Mouse (Mus musculus) limb, embryonic 15.5 days (tissue): Measurements from ENCODE around the gene Bahcc1. TPM values are rescaled to one million over a fixed set of nuclear protein-coding genes. Genes with fewer than 3 reads are reported as not detected.

ENCODE experiments used
- ATAC-seq: fragments of 200-750 bp; cut with Nextera tagmentation; 2 replicates; pipeline ENCODE4 v1.8.0; 2017; ENCODE audit warnings: low read depth, moderate TSS enrichment; ENCODE audit not compliant: insufficient number of reproducible peaks, low FRiP score, low TSS enrichment
- H3K27ac ChIP-seq: fragments of 300-500 bp; sonication (generic); 2 replicates; pipeline ENCODE4 v1.5.1; 2015; ENCODE audit warnings: moderate library complexity, mild to moderate bottlenecking, inconsistent platforms
- H3K27me3 ChIP-seq: fragments of 300-500 bp; sonication (generic); 2 replicates; pipeline ENCODE4 v1.6.1; 2015; ENCODE audit warnings: inconsistent platforms
- H3K36me3 ChIP-seq: fragments of 300-500 bp; sonication (generic); 2 replicates; pipeline ENCODE4 v1.6.1; 2015; ENCODE audit warnings: inconsistent platforms
- H3K4me1 ChIP-seq: fragments of 300-500 bp; sonication (generic); 2 replicates; pipeline ENCODE4 v1.6.1; 2015; ENCODE audit warnings: inconsistent platforms
- H3K4me2 ChIP-seq: fragments of 300-500 bp; sonication (generic); 2 replicates; pipeline ENCODE4 v1.6.1; 2015; ENCODE audit warnings: mild to moderate bottlenecking, inconsistent platforms
- H3K4me3 ChIP-seq: fragments of 300-500 bp; sonication (generic); 2 replicates; pipeline ENCODE4 v1.5.1; 2015; ENCODE audit warnings: mild to moderate bottlenecking, inconsistent platforms
- H3K9ac ChIP-seq: fragments of 300-500 bp; sonication (generic); 2 replicates; pipeline ENCODE4 v1.6.1; 2015; ENCODE audit warnings: inconsistent platforms
- H3K9me3 ChIP-seq: fragments of 300-500 bp; sonication (generic); 2 replicates; pipeline ENCODE4 v1.6.1; 2016; ENCODE audit warnings: inconsistent platforms
- WGBS: fragments of 180-500 bp; shearing (Covaris S2); methylation state at CpG from one replicate; pipeline ENCODE4 v1.1.7; 2015; 5-methylcytosine and 5-hydroxymethylcytosine counted together
- polyA plus RNA-seq: library from polyadenylated mRNA; unstranded; fragments of >200 nt; fragmentation: Nextera tagmentation; extraction: Ambion mirVana; gene quantifications from 2 replicates; pipeline ENCODE4 v1.2.1, GENCODE M21; 2015

The Bahcc1 gene
- polyA plus RNA-seq, 1 experiment from 2014 or later: 6.7 TPM

DNA sequence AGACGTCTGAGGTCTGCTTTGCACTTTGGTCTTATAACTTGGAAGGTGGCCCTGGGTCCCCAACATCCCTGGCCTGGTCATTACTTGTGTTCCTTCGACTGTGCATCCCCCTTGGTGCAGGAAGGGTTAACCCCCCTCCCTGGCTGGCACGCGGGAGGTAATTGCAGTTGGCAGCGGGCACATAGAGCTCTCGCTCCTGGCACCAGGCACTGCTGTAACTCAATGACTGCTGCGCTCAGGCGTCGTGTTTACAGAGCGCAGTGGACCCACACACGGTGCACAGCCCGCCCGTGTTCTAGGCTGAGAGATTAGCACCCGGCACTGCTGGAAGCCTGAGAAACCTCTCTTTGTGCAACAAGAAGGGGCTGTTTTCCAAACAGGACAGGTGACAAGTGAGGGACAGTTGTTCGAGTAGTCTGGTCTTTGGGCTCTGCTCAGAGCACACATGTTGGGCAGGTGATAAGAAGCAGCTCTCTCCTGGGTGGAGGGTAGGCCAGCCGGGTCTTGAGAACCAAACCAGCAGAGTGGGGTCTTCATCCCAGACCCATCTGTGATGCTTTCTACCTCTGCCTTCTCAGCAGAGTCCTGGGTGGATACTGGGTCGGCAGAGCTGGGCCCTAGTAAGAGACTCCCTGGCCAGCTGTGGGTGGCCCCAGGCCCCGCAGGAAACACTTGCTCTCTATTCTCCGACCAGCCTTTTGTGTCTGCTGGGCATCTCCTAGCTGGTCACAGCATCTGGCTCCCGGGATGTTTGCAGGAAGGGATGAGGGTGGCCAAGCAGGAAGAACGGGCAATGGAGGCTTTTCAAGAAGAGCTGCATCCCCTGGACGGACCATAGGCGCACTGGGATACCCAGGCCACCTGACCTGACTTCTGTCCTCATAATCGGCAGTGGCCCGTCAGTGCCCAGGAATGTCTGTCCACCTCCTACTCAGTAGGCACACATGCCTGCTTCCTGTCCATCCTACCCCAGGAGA, 27.3 kb downstream of the Bahcc1 start:
- Histone ChIP-seq H3K36me3 (no peaks in the 10 kb centered on the region), H3K27me3 (peaks cover 9% of the 10 kb centered on the region; the same call in 1 of the 2 replicates), H3K27ac (peak overlapping the region; percentile 66), H3K9me3 (no peaks in the 10 kb centered on the region), H3K4me3 (no peak overlapping the region), H3K4me1 (peaks cover 100% of the 10 kb centered on the region), H3K4me2 (peak overlapping the region; percentile 10; the same call in 1 of the 2 replicates), H3K9ac (no peak overlapping the region)
- 51% methylated on average over 25 of the region's 25 CpGs for WGBS
- no peak for ATAC-seq

- Histone ChIP-seq H3K27ac (no peak overlapping the region), H3K9me3 (no peaks in the 10 kb centered on the region), H3K4me3 (no peak overlapping the region), H3K9ac (no peak overlapping the region), H3K36me3 (no peaks in the 10 kb centered on the region), H3K4me2 (0 out of 2 replicates have a peak overlapping the region, but pooled peaks have one; percentile 37), H3K27me3 (peaks cover 9% of the 10 kb centered on the region; the same call in 1 of the 2 replicates), H3K4me1 (peaks cover 100% of the 10 kb centered on the region)
- no peak for ATAC-seq
- 79% methylated on average over 6 of the region's 6 CpGs for WGBS
Measured at GRCm38 (mm10) chr11:120260769-120261150, 28.0 kb downstream of the Bahcc1 start.

GRCm38 (mm10) chr11:120261416-120262355, 28.9 kb downstream of the Bahcc1 start:
- Histone ChIP-seq H3K9ac (no peak overlapping the region), H3K27ac (peak overlapping the region; percentile 85), H3K9me3 (no peaks in the 10 kb centered on the region), H3K4me1 (peaks cover 100% of the 10 kb centered on the region), H3K4me2 (peak overlapping the region; percentile 37), H3K36me3 (no peaks in the 10 kb centered on the region), H3K4me3 (peak overlapping the region; percentile 14), H3K27me3 (peaks cover 9% of the 10 kb centered on the region; the same call in 1 of the 2 replicates)
- WGBS: 7% methylated on average over 20 of the region's 20 CpGs
- peak; percentile 76 for ATAC-seq

DNA sequence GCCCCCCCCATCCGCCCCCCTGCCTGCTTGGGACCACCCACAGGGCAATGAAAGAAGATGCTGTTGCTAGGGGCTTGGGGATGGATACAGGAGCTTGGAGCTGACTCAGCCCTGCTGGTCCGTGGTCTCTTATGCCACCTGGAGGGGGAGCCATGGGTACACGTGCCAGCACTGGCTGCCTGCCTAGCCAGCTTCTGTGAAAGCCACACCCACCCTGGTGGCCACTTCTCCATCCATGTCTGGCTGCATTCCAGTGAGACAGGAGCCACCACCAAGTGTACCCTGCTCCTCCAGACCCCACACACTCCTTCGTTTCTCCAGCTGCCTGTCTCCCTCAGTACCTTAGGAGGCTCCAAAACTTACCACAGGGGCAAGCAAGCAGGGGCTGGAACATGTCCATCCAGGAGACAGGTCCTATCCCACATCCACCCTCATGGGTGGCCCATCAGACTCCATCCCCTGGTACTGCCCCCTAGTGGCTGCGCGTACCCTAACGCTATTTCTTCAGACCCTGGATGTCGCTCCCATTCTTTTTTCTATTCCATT, 29.7 kb downstream of the Bahcc1 start:
- Histone ChIP-seq H3K27ac (peak overlapping the region; percentile 85), H3K27me3 (peaks cover 9% of the 10 kb centered on the region; the same call in 1 of the 2 replicates), H3K4me1 (peaks cover 97% of the 10 kb centered on the region), H3K4me2 (peak overlapping the region; percentile 37), H3K9ac (no peak overlapping the region), H3K9me3 (no peaks in the 10 kb centered on the region), H3K36me3 (no peaks in the 10 kb centered on the region), H3K4me3 (no peak overlapping the region)
- 0 out of 2 replicates have a peak, but pooled peaks have one; percentile 4 for ATAC-seq
- 22% methylated on average over 8 of the region's 8 CpGs for WGBS

GRCm38 (mm10) chr11:120263176-120263575, 30.4 kb downstream of the Bahcc1 start:
- H3K9me3 ChIP-seq: no peaks in the 10 kb centered on the region
- H3K4me3 ChIP-seq: no peak overlapping the region
- H3K4me2 ChIP-seq: no peak overlapping the region
- peaks cover 9% of the 10 kb centered on the region; the same call in 1 of the 2 replicates for H3K27me3 ChIP-seq
- WGBS: 95% methylated on average over 3 of the region's 3 CpGs
- no peak overlapping the region for H3K9ac ChIP-seq
- no peak for ATAC-seq
- 0 out of 2 replicates have a peak overlapping the region, but pooled peaks have one; percentile 85 for H3K27ac ChIP-seq
- peaks cover 94% of the 10 kb centered on the region for H3K4me1 ChIP-seq
- H3K36me3 ChIP-seq: no peaks in the 10 kb centered on the region

DNA sequence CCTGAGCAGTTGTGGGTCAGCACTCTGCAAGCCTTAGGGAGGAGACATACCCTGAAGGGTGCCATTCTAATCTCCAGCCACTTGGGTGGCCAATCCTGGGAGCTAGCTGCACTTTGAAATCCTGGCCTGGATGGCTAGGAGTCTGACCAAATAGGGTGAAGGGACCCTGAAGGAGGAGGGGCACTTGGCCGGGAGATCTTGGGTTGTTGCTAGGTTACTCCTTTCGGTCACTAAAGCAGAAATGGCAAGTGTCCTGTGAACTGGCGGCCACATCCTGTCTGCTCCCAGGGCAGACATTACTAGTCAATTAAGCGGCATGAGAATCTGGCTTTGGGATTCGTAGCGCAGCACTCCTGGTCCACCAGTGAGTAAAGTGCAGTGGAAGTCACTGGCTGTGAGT, 31.3 kb downstream of the Bahcc1 start:
- Histone ChIP-seq H3K36me3 (no peaks in the 10 kb centered on the region), H3K9me3 (no peaks in the 10 kb centered on the region), H3K27ac (no peak overlapping the region), H3K9ac (no peak overlapping the region), H3K4me1 (peaks cover 89% of the 10 kb centered on the region), H3K27me3 (peaks cover 9% of the 10 kb centered on the region; the same call in 1 of the 2 replicates), H3K4me3 (no peak overlapping the region), H3K4me2 (no peak overlapping the region)
- no peak for ATAC-seq
- 65% methylated on average over 6 of the region's 6 CpGs for WGBS

DNA sequence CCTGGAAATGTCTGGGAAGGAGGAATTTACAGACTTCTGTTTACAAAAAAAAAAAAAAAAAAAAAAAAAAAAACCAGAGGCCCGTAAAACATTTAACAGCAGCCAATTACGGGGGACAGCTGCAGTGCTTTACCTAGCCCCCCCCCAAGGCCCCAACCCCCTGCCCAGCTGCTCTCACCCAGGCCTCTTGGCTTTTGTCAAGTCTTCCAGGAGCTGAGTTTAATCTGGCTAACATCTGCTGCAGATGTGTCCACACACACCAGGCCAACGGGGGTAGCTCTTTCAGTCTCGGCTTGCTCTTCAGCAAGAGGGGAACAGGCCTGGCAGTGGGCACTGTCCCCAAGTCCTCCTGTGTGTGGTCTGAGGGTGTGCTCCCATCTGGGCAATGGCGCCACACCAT, 32.7 kb downstream of the Bahcc1 start:
- Histone ChIP-seq H3K4me2 (no peak overlapping the region), H3K36me3 (no peaks in the 10 kb centered on the region), H3K27me3 (peaks cover 6% of the 10 kb centered on the region; the same call in 1 of the 2 replicates), H3K9ac (no peak overlapping the region), H3K4me3 (no peak overlapping the region), H3K4me1 (peaks cover 82% of the 10 kb centered on the region), H3K9me3 (no peaks in the 10 kb centered on the region), H3K27ac (0 out of 2 replicates have a peak overlapping the region, but pooled peaks have one; percentile 54)
- 13% methylated on average over 5 of the region's 5 CpGs for WGBS
- no peak for ATAC-seq

- ATAC-seq: no peak
- WGBS: 85% methylated on average over 14 of the region's 14 CpGs
- peaks cover 73% of the 10 kb centered on the region for H3K4me1 ChIP-seq
- no peaks in the 10 kb centered on the region for H3K27me3 ChIP-seq
- H3K9ac ChIP-seq: no peak overlapping the region
- no peak overlapping the region for H3K27ac ChIP-seq
- H3K4me2 ChIP-seq: no peak overlapping the region
- peaks cover 1% of the 10 kb centered on the region for H3K36me3 ChIP-seq
- no peak overlapping the region for H3K4me3 ChIP-seq
- no peaks in the 10 kb centered on the region for H3K9me3 ChIP-seq
Measured at GRCm38 (mm10) chr11:120266259-120266758, 33.6 kb downstream of the Bahcc1 start.

DNA sequence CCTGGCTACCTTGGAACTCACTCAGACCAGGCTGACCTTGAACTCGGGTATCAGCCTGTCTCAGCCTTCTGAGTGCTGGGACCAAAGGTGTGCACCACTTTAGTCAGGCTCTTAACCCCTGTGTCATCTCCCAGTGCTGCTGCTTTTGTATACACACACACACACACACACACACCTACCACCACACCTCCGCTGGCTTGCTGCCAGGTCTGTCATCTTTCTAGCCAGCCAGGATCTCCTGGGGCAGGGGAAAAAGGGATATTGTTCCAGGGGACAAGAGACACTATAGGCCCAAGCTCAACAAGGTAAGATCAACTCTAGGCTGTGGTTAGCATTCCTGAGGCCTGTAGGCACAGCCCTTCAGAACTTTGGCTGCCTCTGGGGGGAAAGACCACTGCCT, 34.5 kb downstream of the Bahcc1 start:
- H3K9me3 ChIP-seq: no peaks in the 10 kb centered on the region
- H3K9ac ChIP-seq: no peak overlapping the region
- H3K4me1 ChIP-seq: peaks cover 63% of the 10 kb centered on the region
- no peak overlapping the region for H3K27ac ChIP-seq
- no peak overlapping the region for H3K4me3 ChIP-seq
- no peak overlapping the region for H3K4me2 ChIP-seq
- WGBS: 78% methylated on average over 2 of the region's 2 CpGs
- H3K27me3 ChIP-seq: no peaks in the 10 kb centered on the region; the same call in 1 of the 2 replicates
- no peak for ATAC-seq
- H3K36me3 ChIP-seq: peaks cover 11% of the 10 kb centered on the region

DNA sequence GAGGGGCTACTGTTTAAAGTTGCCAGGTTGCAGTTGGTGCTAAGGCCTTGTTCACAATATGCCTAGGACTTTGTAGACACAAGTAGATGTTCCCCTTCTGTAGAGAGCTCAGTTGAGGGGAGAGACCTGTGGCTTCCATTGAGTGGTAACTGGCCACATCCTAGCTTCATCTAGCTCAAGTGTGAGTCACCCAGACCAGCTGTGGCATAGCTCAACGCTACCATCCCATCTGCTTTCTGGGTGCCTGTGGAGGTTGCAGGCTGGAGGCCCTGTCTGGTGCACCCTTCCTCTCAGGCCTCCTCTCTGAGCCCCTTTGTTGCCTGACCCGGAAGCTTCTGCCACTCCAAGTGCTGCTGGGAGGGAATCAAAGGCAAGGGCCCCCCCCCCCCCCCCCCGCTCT, 34.9 kb downstream of the Bahcc1 start:
- 83% methylated on average over 3 of the region's 3 CpGs for WGBS
- no peak overlapping the region for H3K27ac ChIP-seq
- H3K36me3 ChIP-seq: peaks cover 15% of the 10 kb centered on the region
- ATAC-seq: no peak
- H3K9me3 ChIP-seq: no peaks in the 10 kb centered on the region
- H3K27me3 ChIP-seq: no peaks in the 10 kb centered on the region; the same call in 1 of the 2 replicates
- H3K4me3 ChIP-seq: no peak overlapping the region
- H3K4me1 ChIP-seq: peaks cover 59% of the 10 kb centered on the region
- no peak overlapping the region for H3K9ac ChIP-seq
- H3K4me2 ChIP-seq: no peak overlapping the region
